Mouse (Mus musculus) heart, postnatal 14 days (tissue): ENCODE data around the gene Mrpl57. TPM values are rescaled to one million over a fixed set of nuclear protein-coding genes. Genes with fewer than 3 reads are reported as not detected.
"Not testable (repeated sequence)": the region's sequence is repeated elsewhere in the genome, so short reads cannot be mapped to it uniquely, and the experiment has no call there.

Experiments used
- DNase-seq, 2 experiments: peaks; one replicate each; pipeline ENCODE4 v3.0.0; 2021 to 2022
- intact Hi-C: fragments of 180-260 bp; cut with DNase I; formaldehyde crosslinking; loops from one replicate; pipeline ENCODE4 v1.15.1; 2025
- long read RNA-seq, 2 experiments: library from polyadenylated mRNA; stranded (forward); transcript quantifications; one replicate each; pipeline ENCODE4 v2.0.0; 2021
- total RNA-seq, 2 experiments: library from RNA; stranded (reverse); gene quantifications; 2 replicates each; pipeline ENCODE4 v1.2.3; 2021

Gene Mrpl57
- 10 to 100 TPM; 65.9 to 68.9 TPM for total RNA-seq
- long read RNA-seq, experiment 1, transcript Mrpl57-201 (2 exons, 2,877 nt): major isoform, 27 of 31 reads
- long read RNA-seq, experiment 1, partial matches to known transcripts: 0 of 31 reads
- long read RNA-seq, experiment 1, other reads (novel, unspliced or antisense): 2 of 31 reads
- long read RNA-seq, experiment 2, transcript Mrpl57-201 (2 exons, 2,877 nt): major isoform, 23 of 26 reads
- long read RNA-seq, experiment 2, partial matches to known transcripts: 0 of 26 reads
- long read RNA-seq, experiment 2, other reads (novel, unspliced or antisense): 3 of 26 reads

GRCm38 (mm10) chr14:57825788-57826751, at the start of gene Mrpl57, which contains the start of gene Ska3:
TSS of gene Mrpl57 (plus strand) at chr14:57826234.
TSS of gene Ska3 (minus strand) at chr14:57826185.
- DNase-seq: peak; percentile 93 to 95
- intact Hi-C loops: loop anchor here (2.0 to 5.0 kb wide), 4 partner anchors 27 to 144 kb away; partner anchors contain the start of genes Sap18 and Zdhhc20

- no peak for DNase-seq
- intact Hi-C loops: no loop called here
These were observed 38.6 kb upstream of the Mrpl57 start for GRCm38 (mm10) chr14:57787406-57787805.

- intact Hi-C loops: no loop called here
- no peak for DNase-seq
These were observed 36.7 kb upstream of the Mrpl57 start for GRCm38 (mm10) chr14:57789311-57789710.

- no peak for DNase-seq
- intact Hi-C loops: no loop called here
These were observed 36.3 kb upstream of the Mrpl57 start for GRCm38 (mm10) chr14:57789759-57790158.

- intact Hi-C loops: no loop called here
These were observed 34.9 kb upstream of the Mrpl57 start for GRCm38 (mm10) chr14:57791171-57791570.

GRCm38 (mm10) chr14:57797551-57797950, 28.5 kb upstream of the Mrpl57 start:
- DNase-seq: peak in 1 of 2 experiments; percentile 1
- intact Hi-C loops: loop anchor here (5.0 kb wide), 2 partner anchors 90 to 115 kb away; no protein-coding TSS in a partner anchor

More at GRCm38 (mm10) chr14:57791171-57791570, 34.9 kb upstream of the Mrpl57 start:
- DNase-seq: no peak

GRCm38 (mm10) chr14:57797991-57798931, 27.8 kb upstream of the Mrpl57 start, which contains the start of gene Sap18:
TSS of gene Sap18 (plus strand) at chr14:57798180.
- DNase-seq: peak; percentile 96
- intact Hi-C loops: loop anchor here (2.0 to 5.0 kb wide), 4 partner anchors 29 to 116 kb away; partner anchors contain the start of genes Mrpl57 and Ska3

GRCm38 (mm10) chr14:57803731-57804130, 22.3 kb upstream of the Mrpl57 start:
- intact Hi-C loops: no loop called here
- no peak for DNase-seq

GRCm38 (mm10) chr14:57808558-57808957, 17.5 kb upstream of the Mrpl57 start:
- intact Hi-C loops: no loop called here
- peak in 1 of 2 experiments; percentile 18 for DNase-seq

- intact Hi-C loops: no loop called here
- DNase-seq: no peak
These were observed 15.1 kb upstream of the Mrpl57 start for GRCm38 (mm10) chr14:57810886-57811285.

- no peak for DNase-seq
- intact Hi-C loops: no loop called here
These were observed 14.2 kb upstream of the Mrpl57 start for GRCm38 (mm10) chr14:57811844-57812243.

GRCm38 (mm10) chr14:57820839-57821238, 5.2 kb upstream of the Mrpl57 start:
- intact Hi-C loops: no loop called here
- DNase-seq: no peak

- intact Hi-C loops: loop anchor here (2.0 to 5.0 kb wide), 4 partner anchors 28 to 145 kb away; partner anchors contain the start of genes Sap18 and Zdhhc20
These were observed 1.2 kb downstream of the Mrpl57 start for GRCm38 (mm10) chr14:57827284-57827683.

GRCm38 (mm10) chr14:57833526-57833925, 7.5 kb downstream of the Mrpl57 start:
- intact Hi-C loops: no loop called here
- DNase-seq: no peak

More at GRCm38 (mm10) chr14:57827284-57827683, 1.2 kb downstream of the Mrpl57 start:
- DNase-seq: no peak

GRCm38 (mm10) chr14:57835157-57835556, 9.1 kb downstream of the Mrpl57 start:
- DNase-seq: no peak
- intact Hi-C loops: no loop called here

GRCm38 (mm10) chr14:57844535-57844934, 18.5 kb downstream of the Mrpl57 start:
- intact Hi-C loops: no loop called here
- no peak for DNase-seq

GRCm38 (mm10) chr14:57848061-57848460, 22.0 kb downstream of the Mrpl57 start:
- DNase-seq, intact Hi-C loops: not testable (repeated sequence)

- intact Hi-C loops: no loop called here
- no peak for DNase-seq
These were observed 22.6 kb downstream of the Mrpl57 start for GRCm38 (mm10) chr14:57848646-57849045.

- DNase-seq: no peak
- intact Hi-C loops: no loop called here
These were observed 24.3 kb downstream of the Mrpl57 start for GRCm38 (mm10) chr14:57850330-57850729.

GRCm38 (mm10) chr14:57852961-57853360, 26.9 kb downstream of the Mrpl57 start:
- DNase-seq: no peak
- intact Hi-C loops: no loop called here
